Mouse (Mus musculus) cerebellum, postnatal 14 days (tissue): ENCODE data around the gene Lrguk.
A peak's percentile ranks its signal among the peaks of the same experiment; 100 is the strongest.

Source experiments
- DNase-seq, 2 experiments: peaks; one replicate each; pipeline ENCODE4 v3.0.0; 2021; ENCODE audit warnings: mixed read lengths in 2 of 2

The Lrguk gene

DNA sequence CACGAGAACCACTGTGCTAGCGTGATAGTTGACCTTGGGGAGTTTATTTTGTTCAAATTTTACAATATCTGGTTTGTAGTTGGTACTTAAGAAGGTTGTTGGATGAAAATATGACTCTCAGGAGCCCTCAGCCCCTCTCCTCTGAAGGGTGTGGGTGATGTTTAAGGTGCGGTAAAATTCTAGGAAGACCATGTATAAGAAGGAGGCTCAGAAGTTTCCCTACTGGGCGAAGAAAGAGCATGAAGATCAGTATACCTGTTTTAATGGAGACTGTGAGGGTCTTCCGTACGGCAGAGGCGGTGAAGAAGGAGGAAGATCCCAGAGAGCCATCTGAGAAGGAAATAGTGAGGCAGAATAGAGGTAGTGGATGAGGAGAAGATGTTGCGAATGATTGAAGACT, 38.0 kb downstream of the Lrguk start:
- DNase-seq = no peak

DNA sequence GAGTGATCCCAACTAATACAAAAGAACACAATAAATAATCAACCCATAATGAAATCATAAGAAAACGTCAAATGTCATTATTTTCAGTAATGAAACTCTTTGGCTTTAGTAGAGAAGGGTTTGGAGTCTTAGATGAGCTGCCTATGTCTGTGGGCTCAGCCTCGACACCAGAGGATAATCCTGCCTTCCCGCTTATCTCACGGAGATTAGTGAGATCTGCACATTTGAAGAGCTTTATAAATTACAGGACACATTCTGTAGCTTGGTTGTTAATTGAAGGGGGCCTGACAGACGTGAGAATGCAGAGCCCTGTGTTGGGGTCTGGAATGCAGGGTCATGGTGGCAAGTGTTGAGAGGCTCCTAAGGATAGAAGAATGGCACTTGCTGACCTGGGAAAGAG, 42.7 kb downstream of the Lrguk start:
- no peak for DNase-seq

DNA sequence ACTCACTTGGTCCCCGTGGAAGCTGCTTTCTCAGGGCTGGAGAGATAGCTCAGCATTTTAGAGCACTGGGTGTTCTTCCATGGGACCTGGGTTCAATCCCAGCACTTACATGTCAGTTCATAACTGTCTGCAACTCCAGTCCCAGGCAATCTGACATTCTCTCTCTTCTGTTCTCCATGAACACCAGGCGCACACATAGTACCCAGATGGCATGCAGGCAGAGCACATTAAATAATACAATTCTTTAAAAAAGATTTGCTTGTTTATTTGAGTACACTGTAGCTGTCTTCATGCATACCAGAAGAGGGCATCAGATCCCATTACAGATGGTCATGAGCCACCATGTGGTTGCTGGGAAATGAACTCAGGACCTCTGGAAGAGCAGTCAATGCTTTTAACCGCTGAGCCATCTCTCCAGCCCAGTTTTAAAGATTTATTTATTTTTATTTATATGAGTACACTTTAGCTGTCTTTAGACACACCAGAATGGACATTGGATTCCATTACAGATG, 44.7 kb downstream of the Lrguk start:
- no peak for DNase-seq

DNA sequence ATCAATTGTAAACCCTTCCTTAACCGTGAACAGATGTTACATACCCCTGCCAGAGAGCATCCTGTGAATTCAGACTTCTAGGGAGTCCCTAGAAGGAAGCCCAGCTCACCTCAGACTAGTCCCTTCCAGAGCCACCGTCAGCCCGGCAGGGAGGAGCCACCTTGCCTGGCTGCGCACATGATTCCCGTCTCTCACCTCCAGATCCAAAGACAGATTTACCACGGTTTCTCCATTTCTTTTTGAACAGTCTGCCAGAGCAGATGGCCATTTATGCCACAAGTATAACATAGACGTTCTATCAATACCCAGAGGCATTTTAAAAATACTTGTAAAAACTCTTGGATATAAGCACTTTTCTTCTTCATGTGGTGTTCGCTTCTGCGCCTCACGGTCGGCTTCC, 46.3 kb downstream of the Lrguk start:
- peak; percentile 7 for DNase-seq

DNA sequence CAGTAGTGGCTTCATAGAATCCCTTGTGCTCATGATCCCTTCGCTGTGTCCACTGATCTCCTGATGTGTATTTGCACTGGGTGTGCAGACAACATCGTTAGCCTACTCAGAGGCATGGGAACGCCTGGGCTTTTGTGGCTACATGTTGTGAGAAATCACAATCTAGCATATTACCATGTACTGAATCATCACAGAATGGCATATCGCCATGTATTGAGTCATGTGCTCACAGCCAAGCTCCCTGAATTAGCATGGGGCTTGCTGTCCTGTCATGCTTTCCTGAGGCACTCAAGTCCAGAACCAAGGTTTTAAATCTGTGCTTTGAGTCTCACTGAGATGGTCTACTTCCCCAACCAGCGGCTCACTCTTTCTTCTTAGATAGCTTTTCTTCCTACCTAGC, 54.2 kb downstream of the Lrguk start:
- DNase-seq = no peak

DNA sequence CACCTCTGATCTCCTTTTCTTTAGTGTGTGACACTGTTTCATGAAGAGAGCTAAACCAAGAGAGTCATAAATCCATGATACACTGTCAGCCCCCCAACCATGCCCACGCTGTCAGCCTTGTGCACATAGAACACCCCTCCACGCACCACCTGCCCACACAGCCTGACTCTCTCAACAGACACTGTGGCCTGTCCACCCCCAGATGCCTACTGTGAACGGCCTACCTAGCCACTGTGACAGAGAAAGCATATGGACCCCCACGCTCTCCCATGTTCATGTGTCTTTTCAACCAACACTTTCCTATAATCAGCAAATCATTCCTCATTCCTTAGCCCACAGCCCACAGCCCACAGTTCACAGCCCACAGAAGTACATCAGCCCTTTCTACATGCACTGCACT, 58.5 kb downstream of the Lrguk start:
- DNase-seq = no peak

DNA sequence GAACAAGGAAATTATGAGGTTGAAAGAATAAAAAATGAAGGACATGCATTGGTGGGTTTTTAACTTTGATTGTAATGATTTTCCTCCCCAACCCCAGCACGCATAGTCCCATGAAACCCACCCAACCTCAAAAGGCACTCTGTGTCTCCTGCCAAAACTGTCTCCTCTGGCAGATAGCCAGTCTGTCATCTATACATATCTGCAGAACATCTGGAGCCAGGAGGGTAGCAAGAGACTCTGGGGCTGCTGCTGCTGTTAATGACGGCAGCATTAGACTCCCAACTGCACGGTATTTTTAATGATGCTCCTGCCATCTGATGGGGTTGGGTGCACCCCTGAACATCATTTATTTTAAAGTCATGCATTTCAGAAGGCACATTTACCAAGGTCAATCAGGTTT, 59.7 kb downstream of the Lrguk start:
- DNase-seq = no peak

DNA sequence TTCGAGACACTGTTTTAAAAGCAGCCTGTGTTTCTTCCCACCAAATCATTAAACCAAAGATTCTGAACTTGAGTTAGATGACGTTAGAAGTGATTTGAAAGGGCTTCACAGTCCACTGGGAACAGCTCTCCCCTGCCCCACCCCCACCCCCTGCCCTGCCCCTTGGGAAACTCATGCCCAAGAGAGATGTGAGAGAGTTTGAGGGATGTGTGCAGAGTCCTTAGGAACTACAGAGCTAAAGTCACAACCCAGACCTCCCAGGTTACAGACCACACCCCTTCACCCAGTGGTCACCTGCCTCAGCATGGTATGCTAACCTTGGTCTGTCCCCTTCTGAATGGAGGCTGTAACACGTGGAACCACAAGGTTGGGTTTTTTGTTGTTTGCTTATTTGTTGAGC, 62.3 kb downstream of the Lrguk start:
- DNase-seq = no peak

DNA sequence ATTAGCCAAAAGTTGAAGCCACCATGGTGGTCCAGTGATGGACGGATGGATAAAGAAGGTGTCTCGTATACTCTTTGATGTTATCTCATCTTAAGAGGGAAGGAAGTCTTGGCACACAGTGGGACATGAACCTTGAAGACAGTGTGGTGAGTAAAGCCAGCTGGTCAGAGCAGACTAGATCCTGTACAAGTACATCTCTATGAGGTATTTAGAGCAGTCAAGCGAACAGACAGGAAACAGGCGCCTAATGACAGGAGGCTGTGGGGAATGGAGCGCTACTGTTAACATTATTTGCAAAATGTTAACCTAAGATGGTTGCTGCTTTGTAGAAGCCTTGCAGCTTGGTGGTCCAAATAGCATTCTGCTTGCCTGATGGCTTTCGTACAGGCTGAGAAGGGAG, 67.0 kb downstream of the Lrguk start:
- DNase-seq = no peak

DNA sequence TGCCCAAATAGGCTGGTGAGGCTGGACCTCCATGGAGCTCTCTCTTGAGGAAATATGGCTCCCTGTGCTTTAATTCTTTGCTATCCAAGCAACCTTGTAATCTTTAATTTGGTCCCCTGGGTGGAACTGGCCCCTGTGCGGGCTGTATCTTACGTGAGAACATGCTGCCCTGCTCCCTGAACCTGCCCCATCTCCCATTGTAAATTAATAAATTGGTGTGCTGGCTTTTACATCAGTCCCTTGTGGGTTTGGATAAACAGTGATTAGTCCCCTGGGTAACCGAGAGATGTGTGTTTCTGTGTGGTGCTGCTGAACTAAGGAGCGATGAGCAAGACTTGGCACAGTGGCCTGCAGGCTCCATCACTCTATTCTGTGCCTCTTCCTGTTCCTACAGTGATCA, 67.7 kb downstream of the Lrguk start:
- DNase-seq = no peak

DNA sequence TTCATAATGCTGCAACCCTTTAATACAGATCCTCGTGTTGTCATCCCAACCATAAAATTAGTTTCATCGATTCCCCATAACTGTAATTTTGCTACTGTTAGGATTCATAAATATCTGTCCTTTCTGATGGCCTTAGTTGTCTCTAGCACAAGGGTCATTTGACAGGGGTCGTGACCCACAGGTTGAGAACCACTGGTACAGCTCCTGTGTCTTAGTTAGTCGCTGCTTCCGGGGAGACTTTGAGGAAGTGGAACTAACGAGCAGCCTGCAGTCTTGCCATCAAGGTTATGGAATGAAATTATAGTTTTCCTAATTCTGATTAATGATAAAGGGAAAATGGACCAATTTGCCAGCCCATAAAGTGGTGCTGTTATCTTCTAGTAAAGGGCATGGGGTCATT, 70.5 kb downstream of the Lrguk start:
- no peak for DNase-seq

DNA sequence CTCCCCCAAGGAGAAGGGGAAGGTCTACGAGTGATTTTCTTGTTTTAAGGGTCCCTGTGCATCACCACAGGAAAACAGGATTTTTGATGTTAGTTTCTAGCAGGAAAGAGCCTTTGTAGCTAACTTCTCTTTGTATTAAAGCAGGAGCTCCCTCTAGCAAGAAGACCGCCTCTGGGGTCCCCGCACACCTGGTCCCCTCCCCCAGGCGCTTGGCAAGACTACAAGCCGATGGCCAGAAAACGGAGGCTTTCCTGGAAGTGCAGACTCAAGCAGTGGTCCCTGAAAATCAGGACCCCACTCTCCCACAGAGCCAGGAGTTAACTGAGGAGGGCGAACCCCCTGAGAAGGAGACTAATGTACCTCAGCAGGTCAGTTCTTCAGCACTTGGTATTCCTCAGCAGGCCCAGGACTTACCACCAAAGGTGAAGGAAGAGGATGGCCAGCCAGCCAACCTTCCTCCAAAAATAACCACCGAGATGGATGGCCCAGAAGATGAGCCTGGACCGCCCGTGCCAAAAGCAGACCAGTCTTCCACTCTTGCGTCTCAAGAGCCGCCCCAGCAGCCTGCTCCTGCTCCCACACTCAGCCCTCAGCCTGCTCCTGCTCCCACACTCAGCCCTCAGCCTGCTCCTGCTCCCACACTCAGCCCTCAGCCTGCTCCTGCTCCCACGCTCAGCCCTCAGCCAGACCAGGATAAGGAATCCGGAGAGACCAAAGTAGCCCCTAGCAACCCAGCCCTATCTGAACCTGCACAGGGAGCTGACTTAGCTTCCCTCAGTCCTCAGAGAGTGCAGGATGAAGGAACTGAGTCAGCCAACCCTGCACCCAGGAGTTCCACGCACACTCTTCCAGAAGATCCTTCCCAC, 72.5 kb downstream of the Lrguk start:
- DNase-seq = no peak

DNA sequence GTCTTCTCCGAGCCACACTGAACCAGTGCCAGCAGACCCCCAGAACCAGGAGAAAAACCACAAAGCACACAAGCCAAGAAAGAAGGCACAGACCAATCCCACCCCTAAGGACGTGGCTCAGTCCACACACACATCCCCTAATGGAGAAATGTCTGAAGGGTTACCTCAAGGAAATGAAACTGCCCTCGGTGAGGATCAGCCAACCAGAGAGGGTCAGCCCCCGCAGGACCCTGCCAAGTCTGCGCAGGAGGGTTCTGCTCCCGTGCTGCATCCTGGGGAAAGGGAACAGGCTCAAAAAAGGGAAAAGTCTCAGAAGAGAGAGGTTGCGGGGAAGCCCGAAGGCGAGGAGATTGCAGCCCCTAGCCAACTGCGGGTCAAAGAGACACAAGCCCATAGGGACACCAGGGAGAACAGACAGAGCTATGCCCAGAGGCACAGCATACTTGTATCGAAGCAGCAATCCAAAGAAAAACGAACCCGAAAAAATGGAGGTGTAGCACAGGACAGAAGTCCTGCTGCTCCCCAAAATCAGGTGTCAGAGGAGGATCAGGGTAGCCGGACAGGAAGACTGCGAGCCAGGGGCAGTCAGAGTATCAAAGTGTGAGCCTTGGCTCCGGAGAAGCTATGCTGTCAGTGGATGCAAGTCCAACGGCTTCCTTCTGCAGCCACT, 74.1 kb downstream of the Lrguk start:
- DNase-seq = no peak

DNA sequence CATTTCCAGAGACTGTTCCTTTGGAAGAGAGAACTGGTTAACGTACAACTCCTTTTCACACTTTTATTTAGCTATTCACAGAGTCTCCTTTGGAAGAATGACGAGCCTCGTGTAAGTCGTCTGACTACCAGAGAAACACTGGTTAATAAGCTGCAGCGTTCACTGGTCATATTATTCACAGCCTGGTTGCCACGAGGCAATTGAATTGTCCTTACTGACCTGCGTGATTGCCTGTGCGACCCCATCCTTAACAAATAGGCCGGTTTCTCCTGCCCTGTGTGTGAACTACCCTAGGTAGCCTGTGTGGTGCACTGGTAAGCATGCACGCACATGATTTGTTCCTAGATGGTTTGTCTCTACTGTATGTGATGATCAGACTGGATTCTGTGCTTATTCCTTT, 81.3 kb downstream of the Lrguk start:
- DNase-seq = no peak

DNA sequence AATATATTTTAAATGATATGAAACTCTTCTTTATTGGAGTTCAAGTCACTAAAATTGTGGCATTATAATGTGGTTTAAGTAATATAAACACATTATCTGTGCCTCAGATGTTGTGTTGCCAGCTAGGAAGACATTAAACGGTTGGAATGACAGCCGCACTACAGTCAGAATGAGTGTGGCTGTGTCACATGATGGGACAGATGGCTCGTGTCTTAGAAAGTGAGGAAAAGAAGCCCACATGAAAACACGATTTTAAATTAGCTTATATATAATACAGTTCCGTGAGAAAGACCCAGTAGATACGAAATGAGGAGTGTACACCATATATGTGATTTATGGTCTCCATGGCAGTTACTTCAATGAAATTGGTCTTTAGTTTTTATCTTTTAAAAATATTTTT, 82.2 kb downstream of the Lrguk start:
- no peak for DNase-seq

DNA sequence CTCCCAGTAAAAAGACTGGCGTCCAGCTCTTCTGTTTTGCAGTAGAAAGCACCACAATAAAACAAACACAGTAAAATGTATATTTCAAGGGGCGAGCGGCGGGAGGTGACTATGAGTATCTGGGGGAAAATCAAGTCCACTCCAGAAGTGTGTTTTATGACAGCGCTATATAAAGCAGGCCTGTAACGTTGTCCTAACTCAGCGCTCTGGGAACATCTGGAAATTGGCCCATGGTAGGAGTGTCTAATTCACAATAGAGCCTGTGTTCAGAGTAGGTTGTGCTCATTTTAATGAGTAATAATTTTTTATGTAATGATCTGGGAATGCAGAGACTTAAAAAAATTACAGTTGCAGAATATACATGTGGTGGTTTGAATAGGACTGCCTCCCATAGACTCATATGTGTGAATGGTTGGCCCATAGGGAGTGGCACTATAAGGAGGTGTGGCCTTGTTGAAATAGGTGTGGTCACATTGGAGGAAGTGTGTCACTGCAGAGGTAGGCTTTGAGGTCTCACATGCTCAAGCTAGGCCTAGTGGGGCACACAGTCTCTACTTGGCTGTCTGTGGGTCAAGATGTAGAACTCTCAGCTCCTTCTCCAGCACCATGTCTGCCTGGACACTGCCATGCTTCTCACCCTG, 87.7 kb downstream of the Lrguk start:
- DNase-seq = no peak

DNA sequence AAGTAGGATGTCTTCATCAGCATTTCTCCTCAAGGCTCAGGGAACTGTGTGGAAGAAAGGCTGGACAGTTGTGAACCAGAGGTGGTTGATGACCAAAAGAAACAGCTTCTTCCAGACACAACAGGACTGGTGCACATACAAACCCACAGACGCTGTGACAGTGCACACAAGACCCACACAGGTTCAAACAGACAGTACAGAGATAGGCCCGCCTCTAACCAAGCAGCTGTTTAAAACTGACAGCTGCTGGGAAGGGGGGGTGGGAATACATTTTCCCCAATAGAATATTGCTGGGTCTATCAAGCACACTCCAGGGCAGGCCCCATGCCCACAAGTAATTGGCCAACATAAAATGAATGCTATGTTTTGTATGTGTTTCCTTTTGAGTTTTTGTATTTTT, 95.2 kb downstream of the Lrguk start:
- no peak for DNase-seq

DNA sequence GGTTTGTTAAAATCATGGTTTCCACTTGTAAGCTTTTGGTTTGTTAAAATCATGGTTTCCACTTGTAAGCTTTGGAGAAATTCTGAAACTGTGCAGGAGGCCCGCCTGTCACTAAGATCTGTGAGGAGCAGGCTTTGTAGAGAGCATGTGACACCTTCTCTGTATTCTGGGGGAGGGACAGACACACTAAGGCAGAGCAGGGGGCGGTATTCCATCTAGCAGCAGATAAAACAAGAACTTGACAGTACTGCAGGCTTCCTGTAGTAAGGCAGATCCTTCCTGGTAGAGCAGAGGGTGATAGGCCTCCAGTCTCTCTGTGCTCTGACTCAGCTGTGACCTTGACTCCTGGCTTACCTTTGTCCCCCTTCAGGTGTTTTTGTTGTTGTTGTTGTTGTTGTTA, 100.0 kb downstream of the Lrguk start:
- DNase-seq = no peak

DNA sequence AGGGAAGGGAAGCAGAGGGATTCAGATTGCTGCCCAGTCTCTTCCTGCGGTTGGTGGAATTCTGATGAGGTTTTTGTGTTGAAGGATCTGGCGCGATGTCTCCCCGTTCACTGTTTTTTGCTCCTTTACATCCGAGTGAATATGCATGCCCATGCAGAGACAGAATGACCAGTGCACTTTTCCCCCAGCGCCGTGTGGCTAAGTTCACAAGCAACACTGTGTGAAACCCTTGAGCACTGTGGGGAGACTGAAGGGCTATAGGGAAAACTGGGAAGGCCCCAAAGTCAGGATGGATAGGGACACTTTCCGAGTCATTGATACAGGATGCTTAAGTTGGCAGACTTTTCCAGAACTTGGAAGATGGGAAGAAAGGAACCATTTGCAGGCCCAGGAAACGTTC, 103.1 kb downstream of the Lrguk start:
- no peak for DNase-seq

DNA sequence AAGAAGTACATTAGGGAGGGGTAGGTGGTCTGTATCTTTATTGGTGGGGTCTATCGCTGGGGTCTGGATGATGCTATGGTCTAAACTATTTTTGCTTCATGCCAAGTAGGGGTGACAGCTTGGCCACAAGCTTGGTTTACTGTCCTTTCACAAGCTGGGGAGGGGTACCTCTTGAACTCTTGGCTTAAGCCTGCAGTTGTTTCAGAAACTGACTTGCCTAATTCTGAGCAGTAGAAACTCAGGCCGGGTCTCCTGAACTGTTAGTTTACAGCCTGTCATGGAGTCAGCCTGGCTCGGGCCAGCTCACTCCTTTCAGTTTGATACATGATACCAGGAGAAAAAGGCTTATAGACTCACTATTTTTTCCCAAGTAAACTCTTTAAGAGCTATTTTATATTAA, 109.1 kb downstream of the Lrguk start:
- DNase-seq = no peak

DNA sequence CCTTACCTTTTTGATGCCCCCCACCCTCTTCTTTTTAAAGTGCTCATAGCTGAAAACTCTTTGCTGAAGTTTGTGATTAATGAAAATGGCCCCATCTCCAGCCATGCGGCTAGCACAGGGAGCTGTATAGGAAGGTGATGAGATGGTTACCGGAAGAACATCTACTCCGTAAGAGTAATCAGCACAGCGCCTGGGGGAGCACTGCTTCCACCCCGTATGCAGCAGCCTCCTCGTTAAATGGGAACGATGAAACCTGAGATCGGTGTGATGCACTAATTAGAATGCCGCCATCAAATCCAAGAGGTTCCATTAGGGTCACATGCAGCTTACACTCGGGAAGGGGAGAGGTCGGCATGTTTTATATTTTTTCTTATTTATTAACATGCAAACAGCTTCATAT, 113.7 kb downstream of the Lrguk start:
- DNase-seq = no peak

DNA sequence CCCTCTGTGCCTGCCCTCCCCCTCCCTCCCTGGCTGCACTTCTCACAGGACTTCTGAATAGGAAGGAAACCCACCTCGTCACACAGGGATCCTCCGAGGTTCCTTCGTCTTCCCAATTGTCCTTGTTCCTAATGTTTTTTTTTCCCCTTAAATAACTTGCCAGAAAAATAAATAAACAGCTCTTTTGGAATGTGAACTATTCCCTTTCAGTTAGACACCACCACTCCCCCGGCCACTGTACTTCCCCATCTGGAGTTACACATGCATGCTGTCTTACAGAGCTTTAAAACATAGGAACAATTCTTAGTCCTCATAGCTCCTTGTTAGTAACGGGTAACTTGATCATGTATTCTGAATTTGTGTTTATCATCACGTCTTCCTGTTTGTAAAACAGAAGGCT, 116.8 kb downstream of the Lrguk start:
- no peak for DNase-seq

DNA sequence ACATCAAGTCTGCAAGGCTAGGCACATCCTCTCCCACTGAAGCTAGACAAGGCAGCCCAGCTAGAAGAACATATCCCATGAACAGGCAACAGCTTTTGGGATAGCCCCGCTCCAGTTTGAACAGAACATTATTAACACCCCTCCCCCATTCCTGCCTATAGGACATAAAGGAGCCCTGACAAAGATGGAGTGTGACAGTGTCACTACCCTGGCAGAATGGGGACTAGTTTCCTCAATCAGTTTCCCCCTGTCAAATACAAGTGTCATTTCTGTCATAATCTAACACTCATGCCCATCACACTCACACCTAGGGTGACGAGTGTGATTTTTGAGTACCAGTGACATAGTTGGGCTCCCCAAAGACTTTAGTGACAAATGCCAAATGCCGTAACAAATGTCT, 118.8 kb downstream of the Lrguk start:
- DNase-seq = no peak

DNA sequence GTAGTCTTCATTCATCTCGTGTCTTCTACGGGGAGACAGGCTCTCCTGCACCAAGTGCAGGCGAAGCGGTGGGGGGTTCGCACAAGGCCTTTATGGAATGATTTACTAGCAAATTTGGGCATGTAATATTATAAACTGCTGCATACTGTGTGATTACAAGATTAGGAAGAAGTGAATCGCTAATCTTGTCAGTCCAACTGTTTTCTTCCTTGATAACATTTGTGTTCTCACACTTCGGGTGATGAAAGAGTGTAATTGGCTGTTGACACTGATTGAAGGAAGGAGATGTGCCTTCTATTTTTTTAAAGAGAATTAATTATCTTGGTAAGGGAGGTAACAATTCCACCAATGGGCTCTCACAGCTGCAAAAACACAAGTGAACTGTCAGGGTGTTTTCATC, 119.4 kb downstream of the Lrguk start:
- DNase-seq = no peak
